Mouse (Mus musculus) MEL (cell line): ENCODE data around the gene Adgrg6. TPM values are rescaled to one million over a fixed set of nuclear protein-coding genes. Genes with fewer than 3 reads are reported as not detected.

Source experiments
- DNase-seq: peaks from one replicate; pipeline ENCODE4 v3.0.0; 2011; ENCODE audit warnings: low read depth, low spot score
- H3K27ac ChIP-seq: 2 replicates; pipeline ENCODE4 v1.5.1; 2012; ENCODE audit warnings: low read depth, mild to moderate bottlenecking, control low read depth, low read length, moderate library complexity; ENCODE audit not compliant: control insufficient read depth
- H3K27me3 ChIP-seq, 2 experiments: fragments of 150-350 bp in 1 of 2; sonication (generic) in 1 of 2; 2 replicates each; pipeline ENCODE4 v1.6.1; 2012; ENCODE audit warnings: low read length in 2 of 2, mild to moderate bottlenecking in 2 of 2, improper control_type of control experiment in 1 of 2, moderate library complexity in 1 of 2; ENCODE audit not compliant: insufficient read depth in 2 of 2, control insufficient read depth in 1 of 2
- H3K36me3 ChIP-seq, 2 experiments: 2 replicates each; pipeline ENCODE4 v1.6.1; 2012 to 2014; ENCODE audit warnings: low read length in 2 of 2, improper control_type of control experiment in 1 of 2, inconsistent platforms in 1 of 2, mild to moderate bottlenecking in 1 of 2; ENCODE audit not compliant: insufficient read depth in 2 of 2, control insufficient read depth in 1 of 2
- H3K4me1 ChIP-seq, 2 experiments: fragments of 150-350 bp in 1 of 2; sonication (generic) in 1 of 2; 2 replicates each; pipeline ENCODE4 v1.6.1; 2012; ENCODE audit warnings: low read length in 2 of 2, improper control_type of control experiment in 1 of 2, mild to moderate bottlenecking in 1 of 2; ENCODE audit not compliant: insufficient read depth in 2 of 2, control insufficient read depth in 1 of 2
- H3K4me3 ChIP-seq, 2 experiments: fragments of 150-350 bp in 1 of 2; sonication (generic) in 1 of 2; 2 replicates each; pipeline ENCODE4 v1.5.1; 2012; ENCODE audit warnings: low read depth in 2 of 2, low read length in 2 of 2, mild to moderate bottlenecking in 2 of 2, moderate library complexity in 2 of 2, control low read depth in 1 of 2, improper control_type of control experiment in 1 of 2; ENCODE audit not compliant: control insufficient read depth in 1 of 2, insufficient read depth in 1 of 2
- H3K79me2 ChIP-seq: 2 replicates; pipeline ENCODE4 v1.6.1; 2012; ENCODE audit warnings: mild to moderate bottlenecking, low read length, moderate library complexity; ENCODE audit not compliant: control insufficient read depth, poor library complexity, insufficient read depth
- H3K9ac ChIP-seq: 2 replicates; pipeline ENCODE4 v1.6.1; 2012; ENCODE audit warnings: low read depth, mild to moderate bottlenecking, control low read depth, low read length, moderate library complexity; ENCODE audit not compliant: control insufficient read depth, poor library complexity, severe bottlenecking
- H3K9me3 ChIP-seq: fragments of 150-350 bp; sonication (generic); replicated peaks from 2 replicates; pipeline ENCODE4 v1.6.1; 2012; ENCODE audit warnings: mild to moderate bottlenecking, low read length, improper control_type of control experiment, moderate library complexity; ENCODE audit not compliant: insufficient read depth
- BHLHE40 ChIP-seq: IDR thresholded peaks from 2 replicates; pipeline ENCODE4 v1.6.1; 2012; ENCODE audit warnings: low read depth, mild to moderate bottlenecking, inconsistent platforms, low read length, improper control_type of control experiment, borderline replicate concordance
- CHD1 ChIP-seq: IDR thresholded peaks from 2 replicates; pipeline ENCODE4 v1.6.1; 2012; ENCODE audit warnings: low read depth, mild to moderate bottlenecking, inconsistent platforms, low read length, improper control_type of control experiment
- CHD2 ChIP-seq: IDR thresholded peaks from 2 replicates; pipeline ENCODE4 v1.6.1; 2011; ENCODE audit warnings: low read length, improper control_type of control experiment
- CTCF ChIP-seq, 3 experiments: IDR thresholded peaks in 2 of 3; conservative IDR thresholded peaks in 1 of 3; 2 replicates each; pipeline ENCODE4 v1.5.1; 2011 to 2012; ENCODE audit warnings: low read length in 3 of 3, low read depth in 2 of 3, mild to moderate bottlenecking in 2 of 3, improper control_type of control experiment in 1 of 3, inconsistent platforms in 1 of 3, mixed read lengths in 1 of 3, moderate library complexity in 1 of 3; ENCODE audit not compliant: control insufficient read depth in 1 of 3, insufficient read depth in 1 of 3, poor library complexity in 1 of 3, severe bottlenecking in 1 of 3
- E2F4 ChIP-seq: IDR thresholded peaks from 2 replicates; pipeline ENCODE4 v1.6.1; 2011; ENCODE audit warnings: low read depth, low read length, improper control_type of control experiment, borderline replicate concordance
- EP300 ChIP-seq, 2 experiments: IDR thresholded peaks; 2 replicates each; pipeline ENCODE4 v1.6.1; 2011; ENCODE audit warnings: improper control_type of control experiment in 2 of 2, low read length in 2 of 2, low read depth in 1 of 2, mild to moderate bottlenecking in 1 of 2
- ETS1 ChIP-seq: IDR thresholded peaks from 2 replicates; pipeline ENCODE4 v1.6.1; 2012; ENCODE audit warnings: low read depth, mild to moderate bottlenecking, inconsistent platforms, low read length, improper control_type of control experiment, moderate library complexity
- GABPA ChIP-seq: IDR thresholded peaks from 2 replicates; pipeline ENCODE4 v1.6.1; 2012; ENCODE audit warnings: low read depth, mild to moderate bottlenecking, inconsistent platforms, low read length, improper control_type of control experiment, moderate library complexity
- KAT2A ChIP-seq: conservative IDR thresholded peaks from 2 replicates; pipeline ENCODE4 v1.6.1; 2012; ENCODE audit warnings: low read depth, low read length, improper control_type of control experiment, inconsistent platforms
- MAFK ChIP-seq: IDR thresholded peaks from 2 replicates; pipeline ENCODE4 v1.6.1; 2011; ENCODE audit warnings: low read depth, mild to moderate bottlenecking, low read length, improper control_type of control experiment, borderline replicate concordance
- MAZ ChIP-seq: IDR thresholded peaks from 2 replicates; pipeline ENCODE4 v1.6.1; 2012; ENCODE audit warnings: low read depth, mild to moderate bottlenecking, inconsistent platforms, low read length, improper control_type of control experiment
- MXI1 ChIP-seq: IDR thresholded peaks from 2 replicates; pipeline ENCODE4 v1.6.1; 2011; ENCODE audit warnings: mild to moderate bottlenecking, low read depth, low read length, improper control_type of control experiment
- NELFE ChIP-seq: IDR thresholded peaks from 2 replicates; pipeline ENCODE4 v1.6.1; 2011; ENCODE audit warnings: low read depth, low read length, improper control_type of control experiment
- NRF1 ChIP-seq: IDR thresholded peaks from 2 replicates; pipeline ENCODE4 v1.6.1; 2014; ENCODE audit warnings: low read depth, mild to moderate bottlenecking, inconsistent platforms, low read length, improper control_type of control experiment, moderate library complexity; ENCODE audit not compliant: poor library complexity, insufficient read depth, severe bottlenecking
- RAD21 ChIP-seq: IDR thresholded peaks from 2 replicates; pipeline ENCODE4 v1.6.1; 2011; ENCODE audit warnings: mild to moderate bottlenecking, low read depth, low read length, improper control_type of control experiment
- SIN3A ChIP-seq: IDR thresholded peaks from 2 replicates; pipeline ENCODE4 v1.6.1; 2012; ENCODE audit warnings: low read length, improper control_type of control experiment, inconsistent platforms
- TAL1 ChIP-seq: IDR thresholded peaks from 2 replicates; pipeline ENCODE4 v1.6.1; 2012; ENCODE audit warnings: mild to moderate bottlenecking, inconsistent platforms, low read length, moderate library complexity, mixed read lengths
- TBP ChIP-seq: IDR thresholded peaks from 2 replicates; pipeline ENCODE4 v1.8.0; 2011; ENCODE audit warnings: low read depth, low read length, improper control_type of control experiment
- TCF12 ChIP-seq: IDR thresholded peaks from 2 replicates; pipeline ENCODE4 v1.6.1; 2014; ENCODE audit warnings: low read depth, mild to moderate bottlenecking, inconsistent platforms, low read length, improper control_type of control experiment, moderate library complexity
- USF1 ChIP-seq: IDR thresholded peaks from 2 replicates; pipeline ENCODE4 v1.6.1; 2014; ENCODE audit warnings: low read depth, mild to moderate bottlenecking, inconsistent platforms, low read length, improper control_type of control experiment, moderate library complexity
- USF2 ChIP-seq, 2 experiments: IDR thresholded peaks; 2 replicates each; pipeline ENCODE4 v1.6.1; 2011 to 2012; ENCODE audit warnings: improper control_type of control experiment in 2 of 2, low read length in 2 of 2, borderline replicate concordance in 1 of 2, inconsistent platforms in 1 of 2, low read depth in 1 of 2, mild to moderate bottlenecking in 1 of 2; ENCODE audit not compliant: insufficient read depth in 1 of 2
- ZC3H11A ChIP-seq: IDR thresholded peaks from 2 replicates; pipeline ENCODE4 v1.6.1; 2012; ENCODE audit warnings: low read depth, mild to moderate bottlenecking, inconsistent platforms, low read length, improper control_type of control experiment
- ZMIZ1 ChIP-seq: IDR thresholded peaks from 2 replicates; pipeline ENCODE4 v1.6.1; 2012; ENCODE audit warnings: low read depth, mild to moderate bottlenecking, inconsistent platforms, low read length, improper control_type of control experiment, moderate library complexity
- polyA plus RNA-seq, 2 experiments: library from polyadenylated mRNA; stranded (reverse) in 1 of 2; unstranded in 1 of 2; fragments of >175 nt in 1 of 2; fragments of >200 nt in 1 of 2; gene quantifications; 2 replicates each; pipeline versions ENCODE4 v1.2.1 to v1.2.4; 2012; ENCODE audit warnings: low replicate concordance in 2 of 2, low read depth in 1 of 2; ENCODE audit not compliant: insufficient read length in 2 of 2, insufficient read depth in 1 of 2, missing spikeins in 1 of 2
- total RNA-seq: library from RNA; depleted of rRNA; stranded (reverse); fragments of 300-350 nt; gene quantifications from 2 replicates; pipeline ENCODE4 v1.2.3, GENCODE M21; 2012

Adgrg6 gene
- total and polyA plus RNA-seq, 3 experiments: not detected

DNA sequence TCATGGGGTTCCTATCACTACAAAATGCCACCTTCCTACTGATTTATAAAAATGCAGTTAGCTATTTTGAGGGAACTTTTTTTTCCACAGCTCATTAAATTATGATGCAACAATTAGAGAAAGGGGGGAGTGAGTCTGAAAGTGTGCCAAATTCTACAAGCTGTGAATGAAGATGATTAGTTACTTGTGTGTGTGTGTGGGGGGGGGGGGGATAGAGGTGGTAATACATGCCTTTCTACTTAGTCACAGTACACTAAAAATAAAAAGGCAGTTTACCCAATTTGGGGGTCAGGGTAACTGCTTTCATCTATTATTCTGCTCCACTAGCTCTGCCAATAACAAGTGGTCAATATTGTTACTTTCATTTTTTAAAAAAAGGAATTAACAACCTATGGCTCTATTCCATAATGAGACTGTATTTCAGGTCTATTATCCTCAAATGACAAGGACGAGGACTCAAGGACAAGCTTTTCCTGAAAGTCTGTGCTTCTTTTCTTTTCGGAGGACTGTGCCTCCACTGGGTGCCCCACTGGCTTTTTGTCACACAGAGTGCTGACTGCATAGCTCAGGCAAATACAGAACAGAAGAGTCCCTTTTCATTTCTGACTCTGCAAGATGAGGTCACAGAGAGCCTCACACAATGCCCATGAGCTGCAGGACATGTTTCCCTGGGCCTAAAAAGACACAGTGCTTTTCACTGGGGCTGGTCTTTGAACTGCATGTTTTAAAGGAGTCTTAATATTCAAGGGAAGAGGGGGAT lies 33.4 kb downstream of the Adgrg6 start:
- Histone ChIP-seq H3K27ac (no peak overlapping the region), H3K9ac (no peak overlapping the region), H3K4me3 (no peak overlapping the region), H3K9me3 (no peaks in the 10 kb centered on the region), H3K36me3 (no peaks in the 10 kb centered on the region), H3K79me2 (no peaks in the 10 kb centered on the region), H3K27me3 (no peaks in the 10 kb centered on the region), H3K4me1 (no peaks in the 10 kb centered on the region)
- no peak for DNase-seq
- TF ChIP-seq CHD1 (no peak), BHLHE40 (no peak), MAFK (no peak), TAL1 (no peak), NRF1 (no peak), EP300 (IDR thresholded peaks at IDR 0.05; ENCODE audit: low read depth in 1 of 2, low read length in 2 of 2) (no peak), TCF12 (no peak), RAD21 (no peak), SIN3A (no peak), MAZ (no peak)

GRCm38 (mm10) chr10:14511157-14511556 lies 34.3 kb downstream of the Adgrg6 start:
- Histone ChIP-seq H3K9ac (no peak overlapping the region), H3K27ac (no peak overlapping the region), H3K27me3 (no peaks in the 10 kb centered on the region), H3K4me3 (no peak overlapping the region), H3K79me2 (no peaks in the 10 kb centered on the region), H3K4me1 (no peaks in the 10 kb centered on the region), H3K9me3 (no peaks in the 10 kb centered on the region), H3K36me3 (no peaks in the 10 kb centered on the region)
- no peak for DNase-seq
- TF ChIP-seq MAZ (no peak), RAD21 (no peak), ZC3H11A (no peak), TAL1 (no peak), ETS1 (no peak), NRF1 (no peak), USF2 (IDR thresholded peaks at IDR 0.05; ENCODE audit: borderline replicate concordance in 1 of 2, insufficient read depth in 1 of 2, low read depth in 1 of 2, low read length in 2 of 2) (no peak), TCF12 (no peak), E2F4 (no peak), GABPA (no peak), TBP (no peak), NELFE (no peak), USF1 (no peak), MAFK (no peak), EP300 (IDR thresholded peaks at IDR 0.05; ENCODE audit: low read depth in 1 of 2, low read length in 2 of 2) (no peak), CHD2 (no peak), KAT2A (no peak), MXI1 (no peak), ZMIZ1 (no peak), CTCF (IDR thresholded peaks at IDR 0.05 in 2 of 3, conservative IDR thresholded peaks at IDR 0.05 in 1 of 3; ENCODE audit: control insufficient read depth in 1 of 3, insufficient read depth in 1 of 3, low read depth in 2 of 3, low read length in 3 of 3, poor library complexity in 1 of 3, severe bottlenecking in 1 of 3) (no peak)
